Mouse (Mus musculus): ENCODE results near the gene Irx1.

Gene Irx1

GRCm38 (mm10) chr13:71910361-71910760 is 53.2 kb downstream of the Irx1 start:
- DNase-seq (ENCODE audit: low spot score), result no peak
